Mouse (Mus musculus) adrenal gland, postnatal 10 days (tissue): ENCODE measurements around the gene Chst15. TPM values are rescaled to one million over a fixed set of nuclear protein-coding genes. Genes with fewer than 3 reads are reported as not detected.

ENCODE experiments used
- DNase-seq: peaks from one replicate; pipeline ENCODE4 v3.0.0; 2021; ENCODE audit warnings: mixed read lengths
- total RNA-seq, 2 experiments: library from RNA; stranded (reverse); gene quantifications; 2 replicates each; pipeline ENCODE4 v1.2.3; 2021

Gene Chst15
- total RNA-seq, 2 experiments from 2014 or later = 39.3 to 40.3 TPM

DNA sequence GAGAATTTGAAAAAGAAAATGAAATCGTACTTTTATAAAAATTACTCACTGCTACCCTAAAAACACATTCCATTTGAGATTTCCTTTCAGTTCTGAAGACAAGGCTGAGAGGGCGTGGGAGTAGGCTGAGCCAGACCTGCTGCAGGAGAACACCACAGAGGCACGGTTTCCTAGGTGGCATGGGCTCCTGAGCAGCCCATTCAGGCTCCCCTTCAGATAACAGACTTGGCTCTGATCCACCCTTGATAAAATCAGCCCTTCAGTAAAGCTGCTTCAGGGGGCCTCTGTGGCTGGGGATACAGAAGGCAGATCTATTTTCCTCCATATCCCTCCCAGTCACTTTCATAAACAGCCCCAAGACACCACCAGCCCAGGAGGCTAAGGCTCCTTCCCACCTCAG, 19.8 kb upstream of the Chst15 start:
- no peak for DNase-seq

DNA sequence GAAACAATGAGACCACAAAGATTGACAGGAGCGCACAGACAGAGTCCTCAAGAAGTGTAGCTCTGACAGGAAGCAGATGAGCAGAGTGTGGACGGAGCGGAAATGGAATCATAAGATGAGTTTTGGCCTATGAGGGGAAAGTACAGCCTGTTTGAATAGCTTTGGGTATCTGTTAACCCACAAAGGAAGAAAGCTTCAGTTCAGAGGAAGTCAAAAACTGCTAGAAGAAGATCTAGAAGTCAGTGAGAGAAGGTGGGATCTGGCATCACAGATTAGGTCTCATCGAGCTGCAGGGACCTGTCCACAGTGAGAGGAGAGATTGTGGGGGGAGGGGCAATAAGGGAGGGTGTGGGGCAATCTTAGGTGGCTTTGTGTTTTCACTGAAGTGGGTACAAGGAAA, 18.3 kb upstream of the Chst15 start:
- no peak for DNase-seq

DNA sequence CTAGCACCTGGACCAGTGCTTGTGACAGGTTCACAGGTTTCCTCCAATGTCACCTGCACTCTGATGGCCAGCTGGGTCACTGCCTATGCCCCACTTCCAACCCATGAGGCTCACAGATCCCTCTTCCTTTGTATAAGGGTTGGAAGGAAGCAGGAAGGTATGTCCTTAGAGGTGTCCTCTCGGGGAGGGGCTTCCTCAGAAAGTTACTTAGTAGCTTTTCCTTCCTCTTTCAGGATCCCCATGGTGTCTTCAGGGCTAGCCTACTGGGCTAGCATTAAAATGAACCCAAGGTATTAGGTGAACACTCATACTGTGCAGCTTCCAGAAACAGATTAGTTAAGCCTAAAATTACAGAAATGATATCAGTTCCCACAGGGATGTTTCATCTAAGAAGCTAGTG, 16.1 kb upstream of the Chst15 start:
- DNase-seq = no peak

DNA sequence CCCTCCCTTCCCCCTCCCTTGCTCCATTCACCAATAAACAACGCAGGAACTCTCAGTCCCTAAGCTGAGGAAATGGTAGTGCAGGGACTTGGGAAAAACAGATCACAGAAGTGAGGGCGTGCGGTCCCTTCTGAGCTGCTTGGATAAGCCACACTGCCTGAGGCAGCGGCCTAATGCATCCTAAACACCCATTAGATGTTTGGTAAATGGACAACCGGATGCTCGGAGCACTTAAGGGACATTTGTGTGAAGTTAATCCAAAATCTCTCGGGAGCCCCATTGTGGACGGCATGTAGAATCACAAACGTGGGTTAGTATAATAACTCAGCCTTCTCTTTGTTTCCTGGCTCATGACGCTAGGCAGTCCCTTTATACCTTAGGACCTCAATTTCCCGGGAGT, 15.1 kb upstream of the Chst15 start:
- no peak for DNase-seq

DNA sequence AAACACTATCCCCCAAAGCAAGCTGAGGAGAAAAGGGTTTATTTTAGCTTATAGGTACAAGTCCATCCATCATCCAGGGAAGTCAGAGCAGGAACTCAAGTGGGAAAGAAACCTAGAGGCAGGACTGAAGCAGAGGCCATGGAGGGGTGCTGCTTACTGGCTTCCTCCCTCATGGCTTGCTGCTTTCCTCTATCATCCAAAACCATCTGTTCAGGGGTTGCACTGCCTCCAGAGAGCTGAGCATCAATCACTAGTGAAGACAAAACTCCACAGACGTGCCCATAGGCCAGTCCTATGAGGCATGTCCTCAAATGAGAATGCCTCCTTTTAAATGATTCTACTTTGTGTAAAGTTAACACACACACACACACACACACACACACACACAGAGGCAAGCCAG, 13.2 kb upstream of the Chst15 start:
- DNase-seq = no peak

DNA sequence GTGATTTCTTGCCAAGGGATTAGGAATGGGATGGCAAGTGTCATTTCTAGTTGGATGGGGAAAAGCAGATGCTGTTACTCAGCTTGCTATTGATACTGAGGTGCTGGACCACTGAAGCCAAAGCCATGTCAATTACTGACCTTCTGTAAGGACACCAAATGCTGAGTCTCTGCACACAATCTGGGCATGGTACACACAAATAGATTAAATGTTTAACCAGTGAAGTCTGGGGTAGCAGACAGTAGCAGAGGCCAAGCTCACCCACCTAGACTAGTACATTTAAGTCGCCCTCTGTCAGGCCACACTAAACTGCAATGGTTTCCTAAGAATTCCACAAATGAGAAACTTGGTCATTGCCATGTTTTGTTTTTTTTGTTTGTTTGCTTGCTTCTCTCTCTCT, 11.6 kb upstream of the Chst15 start:
- no peak for DNase-seq

DNA sequence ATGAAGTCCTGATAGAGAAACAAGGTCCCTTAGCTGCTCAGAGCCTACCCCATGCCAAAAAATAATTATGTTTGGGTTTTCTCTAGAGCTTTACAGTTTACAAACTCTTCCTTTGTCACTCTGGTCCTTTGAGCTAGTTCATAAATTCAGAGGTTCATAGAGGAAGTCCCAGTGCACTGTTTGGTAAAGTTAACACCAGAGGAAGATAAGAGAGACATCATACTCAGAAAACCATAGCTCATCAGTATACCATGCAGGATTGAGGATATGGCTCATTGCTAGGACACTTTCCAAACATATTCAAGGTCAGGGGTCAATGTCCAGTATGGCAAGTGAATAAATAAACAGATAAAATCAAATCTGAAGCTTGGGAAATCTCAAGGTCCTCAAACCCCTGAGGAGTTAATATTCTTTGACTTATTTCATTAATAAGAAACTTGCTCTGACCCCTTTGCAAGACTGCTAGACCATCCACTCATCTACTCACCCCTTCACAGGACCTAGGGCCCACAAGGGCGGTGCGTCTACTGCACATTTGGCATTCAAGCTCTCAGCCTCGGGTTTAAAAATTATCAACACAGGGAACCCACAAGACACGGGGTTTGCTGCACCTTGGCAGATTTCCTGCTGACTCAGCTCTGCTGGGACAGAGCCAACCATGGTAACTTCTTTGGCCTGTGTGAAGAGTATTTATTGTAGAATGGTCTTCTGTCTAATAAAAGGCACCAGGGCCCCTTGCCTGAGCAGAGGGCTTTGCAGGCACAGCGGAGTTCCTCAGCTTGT, 8.7 kb upstream of the Chst15 start:
- DNase-seq = peak; percentile 93

DNA sequence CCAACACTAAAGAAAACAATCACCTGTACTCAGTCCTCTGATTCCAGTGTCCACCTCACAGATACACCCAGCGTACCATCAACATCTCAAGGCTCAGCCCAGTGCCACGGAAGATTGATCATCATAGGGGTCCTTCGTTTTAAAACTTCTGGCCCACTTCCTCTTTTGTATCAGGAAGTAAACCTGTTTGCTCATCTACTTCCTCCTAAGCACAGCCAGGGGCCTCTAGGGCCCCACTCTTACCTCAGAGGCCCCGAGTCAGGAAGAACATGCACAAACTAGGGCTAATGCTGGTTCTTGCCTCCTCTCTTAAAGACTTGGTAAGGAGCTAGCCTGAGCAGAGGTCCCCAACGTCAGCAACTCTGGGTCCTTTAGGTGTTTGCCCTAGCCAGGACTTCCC, 6.4 kb upstream of the Chst15 start:
- no peak for DNase-seq

DNA sequence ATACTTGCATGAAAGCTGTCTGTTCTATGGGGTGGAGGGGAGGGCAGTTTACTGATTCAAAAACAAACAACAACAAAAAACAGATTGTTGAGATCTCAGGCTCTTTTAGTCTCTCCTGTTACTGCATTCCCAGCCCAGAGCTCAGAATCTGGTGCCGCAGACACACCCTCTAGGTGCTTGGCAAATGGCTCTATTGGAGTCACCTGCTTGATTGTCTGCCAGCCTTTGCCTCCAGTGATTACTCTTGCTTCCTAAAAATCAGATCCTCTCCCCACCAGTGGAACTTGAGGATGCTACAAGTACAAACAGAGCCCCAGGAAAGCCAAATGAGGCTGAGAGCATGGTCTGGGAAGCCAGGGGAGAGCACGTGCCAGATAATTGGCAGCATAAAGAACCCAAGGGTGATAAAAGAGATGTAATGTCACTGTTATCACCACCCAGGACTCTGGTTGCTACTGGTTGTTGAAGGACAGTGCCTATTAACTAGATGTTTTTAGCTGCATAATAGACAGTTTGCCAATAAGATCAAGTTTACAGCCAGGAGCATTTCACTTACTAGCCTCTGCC, 4.4 kb upstream of the Chst15 start:
- DNase-seq = no peak

DNA sequence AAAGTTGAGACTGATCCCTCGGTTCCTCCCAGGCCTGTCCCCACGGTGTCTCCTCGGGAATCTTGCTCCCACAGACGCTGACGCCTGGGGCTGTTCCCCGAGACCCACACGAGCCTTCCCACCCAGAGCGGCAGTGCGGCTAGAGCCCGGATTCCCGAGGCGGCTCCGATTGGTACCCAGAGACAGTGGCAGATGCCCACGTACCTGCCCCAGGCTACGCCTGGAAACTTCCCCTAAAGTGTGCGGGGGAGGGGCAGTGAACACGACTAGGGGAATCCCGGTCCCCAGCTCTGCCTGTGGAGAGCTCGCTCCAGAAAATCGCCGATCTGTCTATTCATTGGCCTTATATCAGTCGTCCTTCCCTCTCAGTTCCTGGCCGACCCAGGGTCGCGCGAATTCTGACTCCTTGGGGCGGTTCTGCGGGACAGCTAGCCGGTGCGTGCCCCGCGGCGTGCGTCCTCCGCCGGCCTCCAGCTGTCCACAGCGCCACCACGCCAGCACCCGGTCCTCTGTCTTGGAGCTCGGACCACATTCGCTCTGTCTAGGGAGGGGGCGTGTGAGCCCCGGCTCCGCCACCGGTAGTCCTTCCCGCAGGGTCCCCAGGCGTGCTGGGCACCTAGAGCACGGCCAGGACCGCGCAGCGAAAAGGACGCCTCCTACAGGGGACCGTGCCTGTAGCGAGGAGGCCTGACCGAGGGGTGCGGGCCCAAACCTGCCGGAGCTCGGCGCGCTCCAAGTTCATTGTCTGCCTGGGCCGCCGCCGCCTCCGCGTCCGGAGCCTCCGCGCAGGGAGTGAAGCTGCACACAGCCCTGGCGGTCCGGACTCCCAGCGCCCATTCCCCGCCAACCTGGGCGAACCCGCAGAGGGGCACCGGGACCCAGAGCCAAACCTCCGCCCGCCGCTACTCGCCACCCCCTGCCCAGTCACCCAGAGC, 660 bp downstream of the Chst15 start:
- DNase-seq = peak; percentile 78

DNA sequence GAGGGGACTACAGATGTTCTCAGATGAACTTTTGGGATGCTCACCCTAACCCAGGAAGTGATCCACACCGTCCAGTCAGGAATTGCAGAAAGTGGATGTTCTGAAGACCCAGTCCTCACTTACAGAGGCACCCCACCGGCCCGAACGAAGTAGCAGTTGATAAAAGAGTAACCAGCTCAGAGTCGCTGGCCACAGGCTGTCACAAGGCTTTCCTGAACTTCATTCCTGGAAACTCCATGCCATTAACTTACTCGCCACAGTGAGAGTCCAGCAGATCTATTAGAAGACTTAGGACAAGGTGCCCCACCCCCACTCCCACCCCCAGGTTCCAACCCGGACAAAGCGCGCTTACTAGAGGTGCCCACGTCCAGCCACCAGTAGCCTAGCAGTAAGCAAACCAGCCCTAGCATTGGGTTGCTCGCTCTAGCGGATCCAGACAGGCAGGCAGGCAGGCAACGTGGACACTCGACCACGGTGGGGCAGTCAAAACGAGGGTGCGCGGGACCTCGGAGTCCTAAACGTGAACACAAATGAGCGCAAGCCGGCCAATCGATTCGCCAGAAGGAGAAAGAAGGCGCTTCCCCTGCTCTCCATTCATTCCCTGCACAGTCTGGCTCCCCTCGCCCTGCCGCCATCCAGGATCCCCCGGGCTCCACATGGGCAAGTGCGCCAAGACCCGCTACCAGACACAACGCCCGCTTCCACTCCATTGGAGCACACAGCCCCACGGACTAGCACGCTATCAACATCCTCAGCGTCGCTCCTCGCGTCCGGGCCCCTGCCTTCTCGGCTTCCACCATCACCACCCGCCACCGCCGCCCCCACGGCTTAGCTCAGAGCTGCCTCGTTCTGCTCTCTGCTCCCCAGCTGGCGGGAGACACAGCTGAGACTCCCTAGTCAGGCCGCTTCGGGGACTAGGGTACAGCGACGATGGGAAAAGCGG, 1.6 kb downstream of the Chst15 start:
- peak; percentile 84 for DNase-seq

DNA sequence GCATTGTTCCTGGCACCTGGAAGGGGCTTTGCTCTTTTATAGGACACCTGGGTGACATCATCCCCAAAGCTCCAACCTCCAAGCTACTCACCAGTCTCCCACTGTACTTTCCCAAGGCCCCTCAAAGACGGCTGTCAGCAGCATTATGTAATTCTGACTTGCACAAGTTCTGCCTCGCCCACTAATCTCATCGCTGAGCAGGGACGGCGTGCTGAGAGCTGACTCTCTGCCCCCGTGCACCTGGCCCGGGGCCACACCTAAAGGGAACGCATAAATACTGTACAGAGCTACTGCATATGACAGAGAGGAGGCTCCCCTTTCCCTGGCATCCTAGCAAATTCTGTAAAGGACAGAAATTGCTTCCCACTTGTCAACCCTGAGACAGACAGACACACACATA, 4.6 kb downstream of the Chst15 start:
- no peak for DNase-seq

DNA sequence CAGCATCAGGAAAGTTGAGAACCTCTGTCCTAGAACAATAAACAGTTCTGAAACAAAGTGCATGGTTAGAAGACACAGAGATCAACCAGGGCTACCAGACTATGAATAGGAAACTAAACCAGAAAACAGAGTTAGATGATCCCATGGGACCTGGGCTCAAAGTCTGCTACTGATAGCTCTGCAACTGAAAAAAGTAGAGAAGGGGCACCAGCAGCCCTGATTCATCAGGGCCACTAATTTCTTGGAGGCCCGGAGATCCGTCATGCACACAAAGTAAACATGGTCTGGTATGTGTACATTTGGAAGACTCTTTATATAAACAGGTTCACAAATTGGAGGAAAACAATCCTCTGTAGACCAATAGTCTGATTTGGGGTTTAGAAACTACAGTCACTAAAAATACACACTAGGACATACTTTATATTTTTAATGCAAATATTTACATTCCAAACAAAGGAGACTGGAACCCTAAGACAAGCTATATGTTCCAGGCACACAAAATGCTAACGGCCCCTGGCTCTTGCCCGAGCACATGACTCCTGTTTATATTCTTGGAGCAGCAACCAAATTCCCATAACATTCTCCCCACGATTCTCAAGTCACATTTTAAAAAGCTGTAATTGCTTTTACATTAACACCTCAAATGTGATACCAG, 8.4 kb downstream of the Chst15 start:
- no peak for DNase-seq

DNA sequence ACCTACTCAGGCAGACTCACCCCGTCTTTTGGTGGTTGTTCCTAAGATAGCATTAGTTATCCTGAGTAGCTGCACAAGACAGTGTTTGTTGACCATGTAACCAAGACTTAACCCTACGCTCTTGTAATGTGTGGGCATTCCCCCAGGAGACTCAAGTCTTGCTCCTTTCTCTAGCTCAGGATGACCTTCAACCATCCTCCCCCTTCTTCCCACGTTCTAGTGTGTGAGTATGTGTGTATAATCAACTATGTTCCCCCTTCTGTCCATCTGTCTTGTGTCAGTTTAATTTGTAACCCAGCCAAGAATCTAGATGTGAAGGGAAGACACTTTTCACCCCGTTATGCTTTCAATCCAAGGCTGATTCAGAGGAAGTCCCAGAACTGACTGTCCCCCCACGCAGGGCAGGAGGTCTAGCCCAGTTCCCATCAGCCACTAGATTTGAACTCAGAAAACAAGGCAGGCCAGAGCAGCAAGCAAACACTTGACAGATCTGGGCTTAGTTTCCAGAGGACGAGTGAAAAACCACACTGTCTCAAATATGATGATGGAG, 9.2 kb downstream of the Chst15 start:
- no peak for DNase-seq

DNA sequence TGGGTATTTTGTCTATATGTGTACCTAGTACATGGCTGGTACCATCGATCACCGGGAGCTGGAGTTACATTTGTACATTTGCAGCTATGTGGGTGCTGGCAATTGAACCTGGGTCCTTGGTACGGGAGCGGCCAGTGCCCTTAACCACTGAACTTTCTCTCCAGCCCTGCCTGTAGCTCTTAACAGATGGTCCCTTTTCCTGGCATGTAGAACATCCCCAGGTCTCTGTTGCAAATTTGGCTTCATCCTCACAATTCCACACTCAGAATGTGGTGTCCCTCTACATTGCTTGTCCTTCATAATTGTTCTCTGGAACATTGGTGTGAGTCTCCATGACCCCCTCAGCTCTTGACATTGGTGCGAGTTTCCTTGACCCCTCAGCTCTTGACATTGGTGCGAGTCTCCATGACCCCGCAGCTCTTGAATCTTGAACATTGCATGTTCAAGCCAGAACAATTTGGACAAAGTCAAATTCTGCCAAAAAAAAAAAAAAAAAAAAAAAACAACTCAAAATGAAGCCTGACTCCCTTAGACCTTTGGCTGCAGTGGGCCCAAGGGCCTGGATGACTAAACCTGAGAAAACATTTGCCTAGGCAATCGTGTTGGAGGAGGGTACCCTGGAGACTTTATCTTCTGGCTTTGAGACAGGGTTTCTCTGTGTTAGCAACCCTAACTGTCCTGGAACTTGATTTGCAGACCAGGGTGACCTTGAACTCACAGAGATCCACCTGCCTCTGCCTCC, 10.2 kb downstream of the Chst15 start:
- DNase-seq = peak; percentile 34

DNA sequence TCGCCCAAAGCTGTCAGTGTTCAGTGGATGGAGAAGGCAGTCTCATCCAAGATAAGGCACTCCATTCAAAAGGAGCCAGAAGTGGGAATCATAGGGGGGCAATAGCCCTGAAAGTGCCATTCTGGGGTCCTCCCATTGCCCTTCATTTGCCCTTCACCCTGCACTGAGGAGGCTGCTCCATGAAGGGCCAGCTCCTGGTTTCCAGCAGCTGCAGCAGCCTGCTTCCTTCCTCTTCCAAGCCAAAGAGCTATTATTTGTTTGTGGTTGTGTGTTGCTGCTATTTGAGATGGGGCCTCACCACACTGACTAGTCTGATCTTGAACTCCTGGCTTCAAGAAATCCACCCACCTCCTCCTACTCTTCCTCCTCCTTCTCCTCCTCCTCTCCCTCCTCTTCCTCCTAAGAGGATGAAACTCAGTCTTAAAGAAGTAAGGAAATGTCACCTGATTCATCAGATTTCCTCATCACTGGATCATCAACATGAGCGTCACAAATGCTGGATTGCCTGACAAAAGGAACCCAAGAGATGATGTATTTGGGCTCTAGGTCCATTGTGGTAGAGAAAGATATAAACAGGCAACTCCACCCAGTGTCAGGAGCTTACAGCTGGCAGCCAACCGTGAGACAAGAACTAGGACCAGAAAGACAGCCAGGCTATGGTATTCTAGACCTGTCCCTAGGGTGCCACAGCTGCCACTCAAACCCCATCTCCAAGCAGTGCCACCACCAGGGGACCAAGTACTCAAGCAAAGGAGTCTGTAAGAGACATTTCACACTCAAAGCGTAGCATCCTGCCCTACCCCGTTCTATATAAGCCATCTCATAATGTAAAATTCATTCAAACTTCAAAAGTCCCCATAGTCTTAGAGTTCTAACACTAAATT, 11.3 kb downstream of the Chst15 start:
- no peak for DNase-seq

DNA sequence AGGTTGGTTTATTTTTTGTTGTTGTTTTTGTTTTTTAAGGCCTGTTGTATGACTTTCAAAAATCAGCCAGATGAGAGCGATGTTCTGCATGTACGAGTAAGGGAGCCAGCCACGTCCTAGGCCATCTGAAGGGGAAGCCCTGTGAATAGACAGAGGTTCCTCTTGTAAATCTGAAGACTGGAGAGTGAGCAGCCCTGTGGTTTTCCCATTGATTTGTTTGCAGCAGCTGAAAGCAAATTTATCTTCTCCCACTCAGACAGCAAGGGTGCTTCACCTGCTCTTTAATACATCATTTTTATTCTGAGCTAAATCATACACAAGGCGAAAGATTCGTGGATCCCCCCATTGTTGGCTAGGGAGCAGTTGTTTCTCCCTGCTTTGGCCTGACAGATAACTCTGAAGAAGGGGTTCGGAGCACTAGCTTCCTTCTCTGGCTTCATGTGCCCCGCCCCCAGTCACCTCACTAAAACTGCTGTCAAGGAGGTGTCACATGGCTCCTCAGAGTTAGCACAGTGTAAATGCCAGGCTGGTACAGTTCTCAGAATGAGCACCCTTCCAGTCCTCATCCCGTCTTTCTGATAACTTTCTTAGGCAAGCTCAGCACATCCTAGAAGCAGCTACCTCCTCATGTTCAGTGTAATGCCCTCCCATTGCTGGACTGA, 12.5 kb downstream of the Chst15 start:
- DNase-seq = no peak

DNA sequence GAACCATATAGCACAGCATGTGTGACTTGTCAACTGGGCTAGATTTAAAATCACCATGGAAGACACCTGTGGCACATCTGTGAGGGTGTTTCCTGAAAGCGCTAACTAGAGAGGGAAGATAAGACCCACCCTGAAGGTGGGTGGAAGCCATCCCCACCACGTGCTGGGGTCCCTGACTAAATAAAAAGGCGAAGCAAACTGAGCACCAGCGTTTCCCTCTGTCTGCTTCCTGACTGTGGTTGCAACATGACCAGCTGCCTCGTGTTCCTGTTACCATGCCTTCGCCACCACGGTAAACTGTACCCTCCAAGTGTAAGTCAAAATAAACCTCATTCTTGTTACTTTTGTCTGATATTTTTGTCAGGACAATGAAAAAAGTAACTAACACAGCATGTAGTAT, 13.0 kb downstream of the Chst15 start:
- DNase-seq = no peak
